Mouse (Mus musculus): ENCODE measurements around the gene Sgip1. TPM values are rescaled to one million over a fixed set of nuclear protein-coding genes. Genes with fewer than 3 reads are reported as not detected.
A peak's percentile ranks its signal among the peaks of the same experiment; 100 is the strongest.

Sgip1 gene
- polyA plus RNA-seq, 1 experiment from 2014 or later = 70.8 TPM

- Histone ChIP-seq H3K9ac (replicated peaks; ENCODE audit: low read length) (no peak overlapping the region), H3K27ac (replicated peaks; ENCODE audit: low read depth, low read length) (no peak overlapping the region), H3K4me1 (ENCODE audit: control insufficient read depth, insufficient read depth, low read length) (no peaks in the 10 kb centered on the region), H3K27me3 (ENCODE audit: control insufficient read depth, insufficient read depth, low read length) (no peaks in the 10 kb centered on the region), H3K9me3 (ENCODE audit: control insufficient read depth, low read length) (no peaks in the 10 kb centered on the region), H3K4me3 (replicated peaks; ENCODE audit: low read depth, low read length) (no peak overlapping the region), H3K36me3 (ENCODE audit: control insufficient read depth, insufficient read depth, low read length) (peaks cover 6% of the 10 kb centered on the region; the same call in 1 of the 2 replicates), H3K4me2 (ENCODE audit: low read length) (no peak overlapping the region)
- ATAC-seq (ENCODE audit: low FRiP score, low TSS enrichment) (no peak), DNase-seq (no peak)
- WGBS = 74% methylated on average over 3 of the region's 3 CpGs
Observed at GRCm38 (mm10) chr4:102913176-102913575, 172.1 kb downstream of the Sgip1 start.

- Histone ChIP-seq H3K9me3 (ENCODE audit: control insufficient read depth, low read length) (no peaks in the 10 kb centered on the region), H3K27me3 (ENCODE audit: control insufficient read depth, insufficient read depth, low read length) (no peaks in the 10 kb centered on the region), H3K36me3 (ENCODE audit: control insufficient read depth, insufficient read depth, low read length) (peaks cover 11% of the 10 kb centered on the region; the same call in 1 of the 2 replicates), H3K4me2 (ENCODE audit: low read length) (no peak overlapping the region), H3K4me1 (ENCODE audit: control insufficient read depth, insufficient read depth, low read length) (no peaks in the 10 kb centered on the region), H3K4me3 (replicated peaks; ENCODE audit: low read depth, low read length) (no peak overlapping the region), H3K9ac (replicated peaks; ENCODE audit: low read length) (no peak overlapping the region), H3K27ac (replicated peaks; ENCODE audit: low read depth, low read length) (no peak overlapping the region)
- no peak for ATAC-seq (ENCODE audit: low FRiP score, low TSS enrichment)
- DNase-seq = peak; percentile 8
- WGBS = 75% methylated on average over 5 of the region's 5 CpGs
Observed at GRCm38 (mm10) chr4:102913700-102914327, 172.7 kb downstream of the Sgip1 start.

GRCm38 (mm10) chr4:102918191-102918590, 177.1 kb downstream of the Sgip1 start:
- no peak overlapping the region for H3K27ac ChIP-seq (replicated peaks; ENCODE audit: low read depth, low read length)
- H3K36me3 ChIP-seq (ENCODE audit: control insufficient read depth, insufficient read depth, low read length) = peaks cover 31% of the 10 kb centered on the region
- no peaks in the 10 kb centered on the region for H3K27me3 ChIP-seq (ENCODE audit: control insufficient read depth, insufficient read depth, low read length)
- no peaks in the 10 kb centered on the region for H3K9me3 ChIP-seq (ENCODE audit: control insufficient read depth, low read length)
- no peak overlapping the region for H3K4me3 ChIP-seq (replicated peaks; ENCODE audit: low read depth, low read length)
- no peak overlapping the region for H3K9ac ChIP-seq (replicated peaks; ENCODE audit: low read length)
- DNase-seq = no peak
- H3K4me2 ChIP-seq (ENCODE audit: low read length) = no peak overlapping the region
- 82% methylated on average over 1 of the region's 1 CpGs for WGBS
- H3K4me1 ChIP-seq (ENCODE audit: control insufficient read depth, insufficient read depth, low read length) = no peaks in the 10 kb centered on the region
- no peak for ATAC-seq (ENCODE audit: low FRiP score, low TSS enrichment)

- Histone ChIP-seq H3K27me3 (ENCODE audit: control insufficient read depth, insufficient read depth, low read length) (no peaks in the 10 kb centered on the region), H3K4me3 (replicated peaks; ENCODE audit: low read depth, low read length) (no peak overlapping the region), H3K27ac (replicated peaks; ENCODE audit: low read depth, low read length) (no peak overlapping the region), H3K9me3 (ENCODE audit: control insufficient read depth, low read length) (no peaks in the 10 kb centered on the region), H3K4me2 (ENCODE audit: low read length) (no peak overlapping the region), H3K4me1 (ENCODE audit: control insufficient read depth, insufficient read depth, low read length) (no peaks in the 10 kb centered on the region), H3K9ac (replicated peaks; ENCODE audit: low read length) (no peak overlapping the region), H3K36me3 (ENCODE audit: control insufficient read depth, insufficient read depth, low read length) (peaks cover 28% of the 10 kb centered on the region; the same call in 1 of the 2 replicates)
- 22% methylated on average over 3 of the region's 4 CpGs for WGBS
- no peak for DNase-seq
- ATAC-seq (ENCODE audit: low FRiP score, low TSS enrichment) = no peak
Observed at GRCm38 (mm10) chr4:102929491-102929890, 188.4 kb downstream of the Sgip1 start.

GRCm38 (mm10) chr4:102930679-102931078, 189.6 kb downstream of the Sgip1 start:
- DNase-seq (no peak), ATAC-seq (ENCODE audit: low FRiP score, low TSS enrichment) (no peak)
- H3K36me3 ChIP-seq (ENCODE audit: control insufficient read depth, insufficient read depth, low read length) = peaks cover 30% of the 10 kb centered on the region
- H3K4me3 ChIP-seq (replicated peaks; ENCODE audit: low read depth, low read length) = no peak overlapping the region
- 86% methylated on average over 7 of the region's 7 CpGs for WGBS
- no peaks in the 10 kb centered on the region for H3K27me3 ChIP-seq (ENCODE audit: control insufficient read depth, insufficient read depth, low read length)
- no peaks in the 10 kb centered on the region for H3K4me1 ChIP-seq (ENCODE audit: control insufficient read depth, insufficient read depth, low read length)
- H3K9ac ChIP-seq (replicated peaks; ENCODE audit: low read length) = no peak overlapping the region
- no peak overlapping the region for H3K27ac ChIP-seq (replicated peaks; ENCODE audit: low read depth, low read length)
- no peaks in the 10 kb centered on the region for H3K9me3 ChIP-seq (ENCODE audit: control insufficient read depth, low read length)
- H3K4me2 ChIP-seq (ENCODE audit: low read length) = no peak overlapping the region

- no peak overlapping the region for H3K4me3 ChIP-seq (replicated peaks; ENCODE audit: low read depth, low read length)
- ATAC-seq (ENCODE audit: low FRiP score, low TSS enrichment) = no peak
- peaks cover 12% of the 10 kb centered on the region for H3K36me3 ChIP-seq (ENCODE audit: control insufficient read depth, insufficient read depth, low read length)
- WGBS = 75% methylated on average over 3 of the region's 3 CpGs
- no peak overlapping the region for H3K27ac ChIP-seq (replicated peaks; ENCODE audit: low read depth, low read length)
- H3K4me1 ChIP-seq (ENCODE audit: control insufficient read depth, insufficient read depth, low read length) = no peaks in the 10 kb centered on the region
- no peak overlapping the region for H3K9ac ChIP-seq (replicated peaks; ENCODE audit: low read length)
- H3K4me2 ChIP-seq (ENCODE audit: low read length) = no peak overlapping the region
- no peak for DNase-seq
- H3K27me3 ChIP-seq (ENCODE audit: control insufficient read depth, insufficient read depth, low read length) = no peaks in the 10 kb centered on the region
- H3K9me3 ChIP-seq (ENCODE audit: control insufficient read depth, low read length) = no peaks in the 10 kb centered on the region
Observed at GRCm38 (mm10) chr4:102940266-102940665, 199.2 kb downstream of the Sgip1 start.

- WGBS = 92% methylated on average over 4 of the region's 4 CpGs
- DNase-seq = no peak
- Histone ChIP-seq H3K9me3 (ENCODE audit: control insufficient read depth, low read length) (no peaks in the 10 kb centered on the region), H3K27ac (replicated peaks; ENCODE audit: low read depth, low read length) (no peak overlapping the region), H3K4me3 (replicated peaks; ENCODE audit: low read depth, low read length) (no peak overlapping the region), H3K4me2 (ENCODE audit: low read length) (no peak overlapping the region), H3K4me1 (ENCODE audit: control insufficient read depth, insufficient read depth, low read length) (no peaks in the 10 kb centered on the region), H3K36me3 (ENCODE audit: control insufficient read depth, insufficient read depth, low read length) (peaks cover 10% of the 10 kb centered on the region), H3K27me3 (ENCODE audit: control insufficient read depth, insufficient read depth, low read length) (no peaks in the 10 kb centered on the region), H3K9ac (replicated peaks; ENCODE audit: low read length) (no peak overlapping the region)
- no peak for ATAC-seq (ENCODE audit: low FRiP score, low TSS enrichment)
Observed at GRCm38 (mm10) chr4:102940738-102941137, 199.6 kb downstream of the Sgip1 start.

- H3K27ac ChIP-seq (replicated peaks; ENCODE audit: low read depth, low read length) = no peak overlapping the region
- no peak overlapping the region for H3K4me3 ChIP-seq (replicated peaks; ENCODE audit: low read depth, low read length)
- 78% methylated on average over 6 of the region's 6 CpGs for WGBS
- ATAC-seq (ENCODE audit: low FRiP score, low TSS enrichment) (no peak), DNase-seq (no peak)
- 0 out of 2 replicates have a peak, but pooled peaks cover 6% of the 10 kb centered on the region for H3K36me3 ChIP-seq (ENCODE audit: control insufficient read depth, insufficient read depth, low read length)
- H3K9ac ChIP-seq (replicated peaks; ENCODE audit: low read length) = no peak overlapping the region
- no peaks in the 10 kb centered on the region for H3K9me3 ChIP-seq (ENCODE audit: control insufficient read depth, low read length)
- no peak overlapping the region for H3K4me2 ChIP-seq (ENCODE audit: low read length)
- no peaks in the 10 kb centered on the region for H3K4me1 ChIP-seq (ENCODE audit: control insufficient read depth, insufficient read depth, low read length)
- H3K27me3 ChIP-seq (ENCODE audit: control insufficient read depth, insufficient read depth, low read length) = no peaks in the 10 kb centered on the region
Observed at GRCm38 (mm10) chr4:102944325-102944724, 203.2 kb downstream of the Sgip1 start.

- no peak overlapping the region for H3K4me3 ChIP-seq (replicated peaks; ENCODE audit: low read depth, low read length)
- H3K4me1 ChIP-seq (ENCODE audit: control insufficient read depth, insufficient read depth, low read length) = no peaks in the 10 kb centered on the region
- H3K27ac ChIP-seq (replicated peaks; ENCODE audit: low read depth, low read length) = no peak overlapping the region
- ATAC-seq (ENCODE audit: low FRiP score, low TSS enrichment) (no peak), DNase-seq (no peak)
- no peak overlapping the region for H3K9ac ChIP-seq (replicated peaks; ENCODE audit: low read length)
- no peaks in the 10 kb centered on the region for H3K9me3 ChIP-seq (ENCODE audit: control insufficient read depth, low read length)
- 81% methylated on average over 2 of the region's 2 CpGs for WGBS
- 0 out of 2 replicates have a peak, but pooled peaks cover 5% of the 10 kb centered on the region for H3K36me3 ChIP-seq (ENCODE audit: control insufficient read depth, insufficient read depth, low read length)
- H3K4me2 ChIP-seq (ENCODE audit: low read length) = no peak overlapping the region
- H3K27me3 ChIP-seq (ENCODE audit: control insufficient read depth, insufficient read depth, low read length) = no peaks in the 10 kb centered on the region
Observed at GRCm38 (mm10) chr4:102952476-102952875, 211.4 kb downstream of the Sgip1 start.
